Mouse (Mus musculus): ENCODE measurements at regions not wholly inside any gene's neighbourhood (a gene's known extent, or its start where the extent isn't known, plus 50 kb on each side); places are given as distances from the start of the nearest gene placed in this dataset.

- ATAC-seq (no peak), DNase-seq (no peak)
- H3K4me3 ChIP-seq (ENCODE audit: low read depth, low read length): no peak overlapping the region
- H3K4me2 ChIP-seq (ENCODE audit: low read depth): no peak overlapping the region
- 89% methylated on average over 4 of the region's 4 CpGs for WGBS
- no peaks in the 10 kb centered on the region for H3K36me3 ChIP-seq (ENCODE audit: insufficient read depth)
- H3K27ac ChIP-seq (ENCODE audit: low read depth, low read length): no peak overlapping the region
- peaks cover 5% of the 10 kb centered on the region; the same call in 1 of the 2 replicates for H3K4me1 ChIP-seq (ENCODE audit: insufficient read depth)
- no peaks in the 10 kb centered on the region for H3K9me3 ChIP-seq (ENCODE audit: low read length)
- H3K27me3 ChIP-seq (ENCODE audit: insufficient read depth, low read length): no peaks in the 10 kb centered on the region
- no peak for TF ChIP-seq CTCF (IDR thresholded peaks at IDR 0.05; ENCODE audit: low read depth)
- H3K9ac ChIP-seq: no peak overlapping the region
Observed at GRCm38 (mm10) chr13:16342171-16342570, 330.5 kb downstream of the Inhba start.

GRCm38 (mm10) chr13:16343280-16343945 lies 331.8 kb downstream of the Inhba start:
- DNase-seq: peak; percentile 44
- ATAC-seq: peak; percentile 75

GRCm38 (mm10) chr13:16349353-16349752 lies 337.7 kb downstream of the Inhba start:
- DNase-seq: no peak
- H3K9ac ChIP-seq: no peak overlapping the region
- H3K4me2 ChIP-seq (ENCODE audit: low read depth): no peak overlapping the region
- no peaks in the 10 kb centered on the region for H3K36me3 ChIP-seq (ENCODE audit: insufficient read depth)
- H3K27me3 ChIP-seq (ENCODE audit: insufficient read depth, low read length): no peaks in the 10 kb centered on the region
- H3K4me1 ChIP-seq (ENCODE audit: insufficient read depth): no peaks in the 10 kb centered on the region
- H3K27ac ChIP-seq (ENCODE audit: low read depth, low read length): no peak overlapping the region
- H3K4me3 ChIP-seq (ENCODE audit: low read depth, low read length): no peak overlapping the region
- 29% methylated on average over 1 of the region's 1 CpGs for WGBS
- no peaks in the 10 kb centered on the region for H3K9me3 ChIP-seq (ENCODE audit: low read length)
- no peak for ATAC-seq
- TF ChIP-seq CTCF (IDR thresholded peaks at IDR 0.05; ENCODE audit: low read depth): no peak

More at GRCm38 (mm10) chr13:16343280-16343945, 331.8 kb downstream of the Inhba start:
- Histone ChIP-seq H3K4me3 (ENCODE audit: low read depth, low read length) (no peak overlapping the region), H3K4me2 (ENCODE audit: low read depth) (no peak overlapping the region), H3K4me1 (ENCODE audit: insufficient read depth) (peaks cover 5% of the 10 kb centered on the region; the same call in 1 of the 2 replicates), H3K27ac (ENCODE audit: low read depth, low read length) (no peak overlapping the region), H3K9ac (no peak overlapping the region), H3K27me3 (ENCODE audit: insufficient read depth, low read length) (no peaks in the 10 kb centered on the region), H3K9me3 (ENCODE audit: low read length) (no peaks in the 10 kb centered on the region), H3K36me3 (ENCODE audit: insufficient read depth) (no peaks in the 10 kb centered on the region)
- TF ChIP-seq CTCF (IDR thresholded peaks at IDR 0.05; ENCODE audit: low read depth): no peak
- WGBS: 61% methylated on average over 4 of the region's 4 CpGs

- no peak overlapping the region for H3K9ac ChIP-seq
- peak; percentile 21 for DNase-seq
- TF ChIP-seq CTCF (IDR thresholded peaks at IDR 0.05; ENCODE audit: low read depth): no peak
- no peaks in the 10 kb centered on the region for H3K27me3 ChIP-seq (ENCODE audit: insufficient read depth, low read length)
- no peaks in the 10 kb centered on the region for H3K4me1 ChIP-seq (ENCODE audit: insufficient read depth)
- peak; percentile 51 for ATAC-seq
- H3K4me2 ChIP-seq (ENCODE audit: low read depth): no peak overlapping the region
- 71% methylated on average over 3 of the region's 3 CpGs for WGBS
- H3K27ac ChIP-seq (ENCODE audit: low read depth, low read length): no peak overlapping the region
- no peaks in the 10 kb centered on the region for H3K36me3 ChIP-seq (ENCODE audit: insufficient read depth)
- H3K4me3 ChIP-seq (ENCODE audit: low read depth, low read length): no peak overlapping the region
- H3K9me3 ChIP-seq (ENCODE audit: low read length): no peaks in the 10 kb centered on the region
Observed at GRCm38 (mm10) chr13:16350061-16350460, 338.4 kb downstream of the Inhba start.

GRCm38 (mm10) chr13:16355316-16355715 lies 343.7 kb downstream of the Inhba start:
- Histone ChIP-seq H3K36me3 (ENCODE audit: insufficient read depth) (no peaks in the 10 kb centered on the region), H3K9ac (no peak overlapping the region), H3K4me3 (ENCODE audit: low read depth, low read length) (no peak overlapping the region), H3K27ac (ENCODE audit: low read depth, low read length) (no peak overlapping the region), H3K9me3 (ENCODE audit: low read length) (no peaks in the 10 kb centered on the region), H3K4me1 (ENCODE audit: insufficient read depth) (no peaks in the 10 kb centered on the region), H3K27me3 (ENCODE audit: insufficient read depth, low read length) (no peaks in the 10 kb centered on the region), H3K4me2 (ENCODE audit: low read depth) (no peak overlapping the region)
- WGBS: 65% methylated on average over 1 of the region's 1 CpGs
- DNase-seq: no peak
- peak; percentile 55 for ATAC-seq
- TF ChIP-seq CTCF (IDR thresholded peaks at IDR 0.05; ENCODE audit: low read depth): no peak

GRCm38 (mm10) chr13:16379492-16379891 lies 367.8 kb downstream of the Inhba start:
- WGBS: 71% methylated on average over 5 of the region's 5 CpGs
- Histone ChIP-seq H3K4me1 (ENCODE audit: insufficient read depth) (no peaks in the 10 kb centered on the region), H3K9me3 (ENCODE audit: low read length) (no peaks in the 10 kb centered on the region), H3K9ac (no peak overlapping the region), H3K27ac (ENCODE audit: low read depth, low read length) (no peak overlapping the region), H3K4me2 (ENCODE audit: low read depth) (no peak overlapping the region), H3K27me3 (ENCODE audit: insufficient read depth, low read length) (no peaks in the 10 kb centered on the region), H3K36me3 (ENCODE audit: insufficient read depth) (no peaks in the 10 kb centered on the region), H3K4me3 (ENCODE audit: low read depth, low read length) (no peak overlapping the region)
- DNase-seq (peak; percentile 42), ATAC-seq (peak; percentile 94)
- TF ChIP-seq CTCF (IDR thresholded peaks at IDR 0.05; ENCODE audit: low read depth): no peak

- no peaks in the 10 kb centered on the region for H3K36me3 ChIP-seq (ENCODE audit: insufficient read depth)
- H3K27ac ChIP-seq (ENCODE audit: low read depth, low read length): no peak overlapping the region
- no peak overlapping the region for H3K9ac ChIP-seq
- no peaks in the 10 kb centered on the region for H3K9me3 ChIP-seq (ENCODE audit: low read length)
- H3K4me1 ChIP-seq (ENCODE audit: insufficient read depth): no peaks in the 10 kb centered on the region
- peak; percentile 85 for ATAC-seq
- no peak overlapping the region for H3K4me2 ChIP-seq (ENCODE audit: low read depth)
- no peak for TF ChIP-seq CTCF (IDR thresholded peaks at IDR 0.05; ENCODE audit: low read depth)
- peak; percentile 43 for DNase-seq
- H3K4me3 ChIP-seq (ENCODE audit: low read depth, low read length): no peak overlapping the region
- WGBS: 84% methylated on average over 2 of the region's 2 CpGs
- H3K27me3 ChIP-seq (ENCODE audit: insufficient read depth, low read length): no peaks in the 10 kb centered on the region
Observed at GRCm38 (mm10) chr13:16379949-16380348, 368.3 kb downstream of the Inhba start.
